Mouse (Mus musculus) G1E (cell line): ENCODE measurements around the gene Tsga10ip.

Experiments
- CTCF ChIP-seq: IDR thresholded peaks from 2 replicates; pipeline ENCODE4 v1.5.1; 2012; ENCODE audit warnings: low read depth, low read length, inconsistent platforms, mixed read lengths
- GATA1 ChIP-seq: IDR thresholded peaks from 2 replicates; pipeline ENCODE4 v1.6.1; 2012; ENCODE audit warnings: borderline replicate concordance, low read length, inconsistent platforms, mixed read lengths
- GATA2 ChIP-seq: IDR thresholded peaks from 2 replicates; pipeline ENCODE4 v1.6.1; 2012; ENCODE audit warnings: low read depth, low read length, inconsistent platforms, borderline replicate concordance
- POLR2AphosphoS5 ChIP-seq: IDR thresholded peaks from 2 replicates; pipeline ENCODE4 v1.6.1; 2012; ENCODE audit warnings: low read depth, low read length, inconsistent platforms; ENCODE audit not compliant: insufficient replicate concordance
- TAL1 ChIP-seq: conservative IDR thresholded peaks from 2 replicates; pipeline ENCODE4 v1.6.1; 2012; ENCODE audit warnings: low read depth, low read length, inconsistent platforms, mixed read lengths

- TF ChIP-seq CTCF (no peak), TAL1 (no peak), GATA1 (no peak), POLR2AphosphoS5 (no peak), GATA2 (no peak)
Measured at GRCm38 (mm10) chr19:5408057-5409001, 6.0 kb upstream of the Tsga10ip start.
